Mouse (Mus musculus) midbrain, postnatal 0 days (tissue): Measurements from ENCODE around the gene Ccdc65. TPM values are rescaled to one million over a fixed set of nuclear protein-coding genes. Genes with fewer than 3 reads are reported as not detected.
A peak's percentile ranks its signal among the peaks of the same experiment; 100 is the strongest.

Source experiments
- ATAC-seq: fragments of 200-750 bp; cut with Nextera tagmentation; 2 replicates; pipeline ENCODE4 v1.8.0; 2017; ENCODE audit warnings: moderate number of reproducible peaks, mild to moderate bottlenecking, moderate TSS enrichment, moderate library complexity; ENCODE audit not compliant: low FRiP score
- DNase-seq: peaks from one replicate; pipeline ENCODE4 v3.0.0-alpha.2; 2015; ENCODE audit warnings: low spot score
- H3K27ac ChIP-seq: fragments of 300-500 bp; sonication (generic); 2 replicates; pipeline ENCODE4 v1.5.1; 2014; ENCODE audit warnings: low read depth, mild to moderate bottlenecking, low read length, mixed read lengths
- H3K27me3 ChIP-seq: fragments of 300-500 bp; sonication (generic); 2 replicates; pipeline ENCODE4 v1.6.1; 2014; ENCODE audit warnings: low read length, control low read depth, mixed read lengths; ENCODE audit not compliant: insufficient read depth
- H3K36me3 ChIP-seq: fragments of 300-500 bp; sonication (generic); 2 replicates; pipeline ENCODE4 v1.6.1; 2014; ENCODE audit warnings: low read length, control low read depth, mixed read lengths; ENCODE audit not compliant: insufficient read depth
- H3K4me1 ChIP-seq: fragments of 300-500 bp; sonication (generic); 2 replicates; pipeline ENCODE4 v1.6.1; 2014; ENCODE audit warnings: mild to moderate bottlenecking, control low read depth, antibody characterized with exemption, low read length, mixed read lengths; ENCODE audit not compliant: insufficient read depth
- H3K4me2 ChIP-seq: fragments of 300-500 bp; sonication (generic); 2 replicates; pipeline ENCODE4 v1.6.1; 2014; ENCODE audit warnings: low read depth, mild to moderate bottlenecking, low read length, mixed read lengths; ENCODE audit not compliant: poor library complexity, severe bottlenecking
- H3K4me3 ChIP-seq: fragments of 300-500 bp; sonication (generic); 2 replicates; pipeline ENCODE4 v1.5.1; 2014; ENCODE audit warnings: low read depth, mild to moderate bottlenecking, low read length, moderate library complexity
- H3K9ac ChIP-seq: fragments of 300-500 bp; sonication (generic); replicated peaks from 2 replicates; pipeline ENCODE4 v1.6.1; 2014; ENCODE audit warnings: mild to moderate bottlenecking, low read length, moderate library complexity, mixed read lengths; ENCODE audit not compliant: poor library complexity, severe bottlenecking
- H3K9me3 ChIP-seq: fragments of 300-500 bp; sonication (generic); 2 replicates; pipeline ENCODE4 v1.6.1; 2016; ENCODE audit warnings: low read length, control low read depth
- CTCF ChIP-seq: IDR thresholded peaks from 2 replicates; pipeline ENCODE4 v1.5.1; 2016; ENCODE audit warnings: antibody characterized with exemption, mild to moderate bottlenecking
- WGBS: fragments of 180-500 bp; shearing (Covaris S2); extraction: QIAGEN DNeasy Blood & Tissue Kit; methylation state at CpG from one replicate; pipeline ENCODE4 v1.1.7; 2014; 5-methylcytosine and 5-hydroxymethylcytosine counted together
- polyA plus RNA-seq: library from polyadenylated mRNA; unstranded; fragments of >200 nt; fragmentation: Nextera tagmentation; extraction: Ambion mirVana; gene quantifications from 2 replicates; pipeline ENCODE4 v1.2.1, GENCODE M21; 2015
- total RNA-seq: library from RNA; depleted of rRNA; stranded (reverse); fragments of >200 nt; gene quantifications from 2 replicates; pipeline ENCODE4 v1.2.3, GENCODE M21; 2014

Gene Ccdc65
- total and polyA plus RNA-seq, 2 experiments from 2014 or later, result 9.1 to 11.4 TPM

DNA sequence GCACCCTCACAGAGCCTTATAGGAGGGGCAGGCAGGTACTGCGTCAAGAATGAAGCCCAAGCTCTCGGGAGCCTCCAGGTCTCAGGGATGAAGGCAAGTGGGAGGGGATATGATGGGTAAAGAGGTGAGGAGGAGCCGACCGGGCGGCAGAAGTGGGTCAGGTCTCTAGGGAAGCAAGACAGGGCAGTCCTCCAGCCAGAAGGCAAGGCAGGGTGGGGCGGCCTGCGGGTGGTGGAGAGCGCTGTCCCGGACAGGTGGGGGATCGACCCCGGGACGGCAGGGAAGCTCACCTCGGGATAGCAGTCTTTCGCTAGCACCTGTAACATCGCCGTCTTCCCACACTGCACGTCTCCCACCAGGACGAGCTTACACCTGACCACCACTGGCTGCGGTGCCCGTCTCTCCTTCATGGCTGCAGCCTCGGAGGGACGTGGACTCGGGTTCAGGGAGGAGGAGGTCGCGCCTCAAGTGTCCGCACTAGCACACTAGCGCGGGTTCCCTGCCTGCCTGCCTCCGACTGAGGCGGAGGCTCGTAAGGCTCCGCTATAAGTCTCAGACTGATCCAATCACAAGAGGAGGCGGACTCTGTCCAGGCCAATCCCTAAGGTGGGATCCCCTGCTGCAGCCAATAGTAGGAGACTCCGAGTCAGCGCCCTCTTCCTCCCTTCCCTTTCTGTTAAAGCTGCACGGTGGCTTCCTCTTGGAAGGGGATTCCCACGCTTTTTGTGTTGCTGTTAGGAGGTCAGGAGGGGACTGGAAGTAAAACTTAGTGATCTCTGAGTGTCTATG lies 30.9 kb upstream of the Ccdc65 start, which contains the start of gene Rnd1:
Gene Rnd1, minus strand, starts transcription at position 522 of the 789 bp plus-strand sequence.
- peaks cover 17% of the 10 kb centered on the region; the same call in 1 of the 2 replicates for H3K4me1 ChIP-seq
- ATAC-seq, result peak; percentile 92
- WGBS, result under 1% methylated on average over 37 of the region's 37 CpGs
- no peaks in the 10 kb centered on the region for H3K9me3 ChIP-seq
- TF ChIP-seq CTCF, result peak; percentile 55
- peak within 1 kb of the TSS; percentile 62 for H3K4me3 ChIP-seq
- no peaks in the 10 kb centered on the region for H3K27me3 ChIP-seq
- peak; percentile 96 for DNase-seq
- peak within 1 kb of the TSS; percentile 98 for H3K4me2 ChIP-seq
- H3K27ac ChIP-seq, result no peak within 1 kb of the TSS; the same call in 1 of the 2 replicates
- H3K36me3 ChIP-seq, result 0 out of 2 replicates have a peak, but pooled peaks cover 4% of the 10 kb centered on the region
- H3K9ac ChIP-seq, result peak within 1 kb of the TSS; percentile 66

DNA sequence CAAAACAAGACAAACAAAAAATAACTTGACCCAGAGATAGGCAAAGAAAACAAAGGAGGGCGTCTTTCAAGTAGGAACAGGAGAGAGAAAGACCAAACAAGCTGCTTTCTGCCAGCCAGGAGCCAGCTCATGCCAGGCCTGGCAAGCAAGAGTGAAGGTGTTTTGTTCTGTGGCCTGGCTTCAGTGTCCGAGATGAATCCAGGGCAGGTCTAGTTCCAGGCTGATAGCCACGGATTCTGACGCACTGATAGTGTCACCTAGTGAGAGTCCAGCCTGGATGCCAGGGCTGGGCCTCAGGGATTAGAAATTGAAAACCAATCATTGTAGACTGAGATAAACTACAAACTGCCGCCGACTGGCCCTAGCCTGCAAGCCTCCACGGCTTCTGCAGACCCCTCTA lies 30.0 kb upstream of the Ccdc65 start:
- H3K36me3 ChIP-seq, result no peaks in the 10 kb centered on the region
- WGBS, result 55% methylated on average over 7 of the region's 7 CpGs
- no peak overlapping the region for H3K9ac ChIP-seq
- H3K4me2 ChIP-seq, result no peak overlapping the region
- no peak overlapping the region for H3K27ac ChIP-seq
- H3K4me3 ChIP-seq, result no peak overlapping the region; the same call in 1 of the 2 replicates
- H3K27me3 ChIP-seq, result no peaks in the 10 kb centered on the region
- no peak for TF ChIP-seq CTCF
- H3K4me1 ChIP-seq, result peaks cover 17% of the 10 kb centered on the region; the same call in 1 of the 2 replicates
- DNase-seq, result no peak
- no peak for ATAC-seq
- H3K9me3 ChIP-seq, result no peaks in the 10 kb centered on the region

DNA sequence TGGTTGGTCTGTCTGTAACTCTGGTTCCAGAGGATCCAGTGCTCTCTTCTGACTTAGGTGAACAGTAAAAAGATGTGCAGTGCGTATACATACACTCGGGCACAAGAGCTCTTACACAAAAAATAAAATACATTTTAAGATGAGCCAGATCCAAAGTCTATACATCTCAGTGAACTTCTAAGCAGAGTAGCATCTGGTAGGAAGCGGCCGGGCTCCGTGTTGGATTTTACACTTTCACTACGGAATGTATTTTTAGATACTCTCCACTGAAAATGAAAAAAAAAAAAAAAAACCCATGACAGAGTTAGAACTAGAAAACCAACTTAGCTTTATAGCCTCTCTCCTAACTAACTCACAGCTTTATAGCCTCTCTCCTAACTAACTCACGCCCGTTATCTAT lies 27.3 kb upstream of the Ccdc65 start:
- Histone ChIP-seq H3K9ac (no peak overlapping the region), H3K36me3 (no peaks in the 10 kb centered on the region), H3K9me3 (no peaks in the 10 kb centered on the region), H3K4me1 (0 out of 2 replicates have a peak, but pooled peaks cover 7% of the 10 kb centered on the region), H3K27me3 (no peaks in the 10 kb centered on the region), H3K27ac (no peak overlapping the region), H3K4me3 (no peak overlapping the region), H3K4me2 (no peak overlapping the region)
- ATAC-seq (no peak), DNase-seq (no peak)
- TF ChIP-seq CTCF, result no peak
- 95% methylated on average over 8 of the region's 8 CpGs for WGBS

DNA sequence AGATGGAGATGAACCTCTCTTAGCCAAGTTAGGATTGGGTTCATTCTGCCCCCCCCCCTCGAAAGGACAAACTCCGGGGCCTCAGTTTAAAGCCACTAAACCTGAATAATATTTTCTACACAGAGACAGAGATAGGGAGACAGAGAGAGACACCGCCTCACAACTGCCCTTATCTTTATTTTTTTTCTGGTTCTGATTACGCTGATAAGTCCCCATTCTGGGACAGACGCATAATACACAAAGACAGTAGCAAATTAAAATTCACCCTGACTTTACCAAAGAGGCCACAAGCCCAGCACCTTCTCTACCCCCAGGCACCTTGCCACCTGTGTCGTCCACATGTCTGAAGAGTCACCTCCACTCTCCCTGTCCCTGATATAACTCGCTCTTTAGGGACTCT lies 26.4 kb upstream of the Ccdc65 start:
- TF ChIP-seq CTCF, result no peak
- H3K4me1 ChIP-seq, result 0 out of 2 replicates have a peak, but pooled peaks cover 7% of the 10 kb centered on the region
- no peaks in the 10 kb centered on the region for H3K36me3 ChIP-seq
- 87% methylated on average over 7 of the region's 7 CpGs for WGBS
- H3K4me3 ChIP-seq, result no peak overlapping the region
- ATAC-seq (no peak), DNase-seq (no peak)
- no peak overlapping the region for H3K9ac ChIP-seq
- H3K27me3 ChIP-seq, result no peaks in the 10 kb centered on the region
- H3K4me2 ChIP-seq, result no peak overlapping the region
- H3K27ac ChIP-seq, result no peak overlapping the region
- no peaks in the 10 kb centered on the region for H3K9me3 ChIP-seq

DNA sequence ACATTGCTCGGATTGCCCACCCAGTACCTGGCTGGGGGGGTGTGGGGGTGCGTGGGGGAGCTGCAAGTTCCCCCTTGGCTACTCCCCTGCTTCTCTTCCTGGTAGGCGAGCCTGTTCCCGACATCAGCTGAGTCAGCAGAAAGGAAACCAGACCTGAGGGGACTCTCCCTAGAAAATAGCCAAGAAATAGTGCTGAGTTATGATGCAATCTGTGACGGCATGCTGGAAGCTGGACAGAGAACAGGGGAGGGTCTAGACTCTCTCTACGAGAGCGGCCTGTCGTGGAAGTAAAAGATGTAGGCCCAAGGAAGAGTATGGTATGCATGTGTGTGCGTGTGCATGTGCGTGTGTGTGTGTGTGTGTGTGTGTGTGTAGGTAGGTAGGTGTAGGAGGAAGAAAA lies 24.8 kb upstream of the Ccdc65 start:
- 80% methylated on average over 10 of the region's 10 CpGs for WGBS
- no peak for TF ChIP-seq CTCF
- Histone ChIP-seq H3K27ac (no peak overlapping the region), H3K9me3 (no peaks in the 10 kb centered on the region), H3K4me1 (no peaks in the 10 kb centered on the region), H3K4me2 (no peak overlapping the region), H3K4me3 (no peak overlapping the region), H3K27me3 (no peaks in the 10 kb centered on the region), H3K36me3 (no peaks in the 10 kb centered on the region), H3K9ac (no peak overlapping the region)
- ATAC-seq, result no peak
- DNase-seq, result no peak

DNA sequence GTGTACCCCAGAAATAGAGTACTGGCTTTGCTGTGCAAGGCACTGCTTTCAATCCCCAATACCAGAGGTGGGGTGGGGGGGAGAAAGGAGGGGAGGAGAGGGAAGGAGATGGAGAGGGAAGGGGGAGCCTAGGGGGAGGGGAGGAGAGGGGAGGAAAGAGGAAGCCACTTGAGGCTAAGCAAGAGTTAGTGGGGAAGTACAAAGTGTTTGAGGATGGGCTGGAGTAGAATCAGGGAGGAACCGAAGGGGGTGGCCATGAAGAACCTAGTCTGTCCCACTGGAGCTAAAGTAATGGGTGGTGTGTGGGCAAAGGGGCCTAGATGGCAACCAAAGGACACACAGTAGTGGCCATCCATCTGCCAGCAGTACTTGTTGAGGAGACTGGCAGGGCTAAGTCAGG lies 24.3 kb upstream of the Ccdc65 start:
- TF ChIP-seq CTCF, result no peak
- no peaks in the 10 kb centered on the region for H3K4me1 ChIP-seq
- no peak overlapping the region for H3K9ac ChIP-seq
- H3K27me3 ChIP-seq, result no peaks in the 10 kb centered on the region
- H3K36me3 ChIP-seq, result no peaks in the 10 kb centered on the region
- H3K4me3 ChIP-seq, result no peak overlapping the region
- H3K9me3 ChIP-seq, result no peaks in the 10 kb centered on the region
- DNase-seq (no peak), ATAC-seq (no peak)
- no peak overlapping the region for H3K4me2 ChIP-seq
- H3K27ac ChIP-seq, result no peak overlapping the region
- WGBS, result 76% methylated on average over 1 of the region's 1 CpGs
